Mouse (Mus musculus) CD4-positive, CD25-positive, alpha-beta regulatory T cell, adult 2 months (primary cell): ENCODE measurements around the gene Gabrb2.

Experiments used
- DNase-seq: peaks from one replicate; pipeline ENCODE4 v3.0.0-alpha.2; 2012; ENCODE audit warnings: low read depth, low spot score

Gabrb2 gene

GRCm38 (mm10) chr11:42418996-42419782, at the start of gene Gabrb2:
Gene Gabrb2 (plus strand): TSS chr11:42419757.
- DNase-seq, result no peak

- no peak for DNase-seq
Observed at GRCm38 (mm10) chr11:42378983-42379382, 40.6 kb upstream of the Gabrb2 start.

GRCm38 (mm10) chr11:42386486-42386885, 33.1 kb upstream of the Gabrb2 start:
- DNase-seq, result no peak

GRCm38 (mm10) chr11:42390682-42391290, 28.8 kb upstream of the Gabrb2 start:
- no peak for DNase-seq

GRCm38 (mm10) chr11:42393451-42393850, 26.1 kb upstream of the Gabrb2 start:
- no peak for DNase-seq

- no peak for DNase-seq
Observed at GRCm38 (mm10) chr11:42419791-42420633, 455 bp downstream of the Gabrb2 start.

GRCm38 (mm10) chr11:42420634-42421470, 1.3 kb downstream of the Gabrb2 start:
- DNase-seq, result no peak

- DNase-seq, result peak; percentile 0
Observed at GRCm38 (mm10) chr11:42423231-42423630, 3.7 kb downstream of the Gabrb2 start.

- no peak for DNase-seq
Observed at GRCm38 (mm10) chr11:42431495-42431894, 11.9 kb downstream of the Gabrb2 start.

GRCm38 (mm10) chr11:42438978-42439377, 19.4 kb downstream of the Gabrb2 start:
- no peak for DNase-seq

- no peak for DNase-seq
Observed at GRCm38 (mm10) chr11:42443641-42444040, 24.1 kb downstream of the Gabrb2 start.

GRCm38 (mm10) chr11:42448929-42449328, 29.4 kb downstream of the Gabrb2 start:
- DNase-seq, result no peak

- DNase-seq, result no peak
Observed at GRCm38 (mm10) chr11:42464136-42464535, 44.6 kb downstream of the Gabrb2 start.

GRCm38 (mm10) chr11:42468381-42468780, 48.8 kb downstream of the Gabrb2 start:
- no peak for DNase-seq

GRCm38 (mm10) chr11:42474523-42474922, 55.0 kb downstream of the Gabrb2 start:
- no peak for DNase-seq

GRCm38 (mm10) chr11:42487625-42488024, 68.1 kb downstream of the Gabrb2 start:
- DNase-seq, result no peak

- no peak for DNase-seq
Observed at GRCm38 (mm10) chr11:42501166-42501565, 81.6 kb downstream of the Gabrb2 start.

- DNase-seq, result no peak
Observed at GRCm38 (mm10) chr11:42505436-42505835, 85.9 kb downstream of the Gabrb2 start.

- DNase-seq, result no peak
Observed at GRCm38 (mm10) chr11:42505911-42506310, 86.4 kb downstream of the Gabrb2 start.

GRCm38 (mm10) chr11:42521960-42522359, 102.4 kb downstream of the Gabrb2 start:
- no peak for DNase-seq

- no peak for DNase-seq
Observed at GRCm38 (mm10) chr11:42528226-42528881, 108.8 kb downstream of the Gabrb2 start.
